Mouse (Mus musculus): ENCODE measurements at regions not wholly inside any gene's neighbourhood (a gene's known extent, or its start where the extent isn't known, plus 50 kb on each side); places are given as distances from the start of the nearest gene placed in this dataset.

DNA sequence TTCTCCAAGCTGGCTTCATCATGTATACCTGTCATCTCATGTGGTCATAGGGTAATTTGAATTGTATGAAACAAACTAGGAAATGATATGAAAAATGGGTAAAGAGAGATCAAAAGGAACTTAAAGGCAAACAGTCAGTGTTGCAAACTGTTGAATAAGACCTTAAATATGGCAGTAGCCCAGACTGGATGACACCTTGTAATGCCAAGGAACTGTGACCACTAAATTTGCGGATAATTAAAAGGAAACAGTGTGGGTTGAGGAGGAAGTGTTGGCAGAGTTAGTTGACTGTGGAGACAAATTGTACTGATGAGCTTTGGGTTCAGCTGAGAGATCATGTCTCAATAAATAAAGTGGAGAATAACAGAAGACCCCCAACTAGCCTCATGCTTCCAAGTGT is 147.3 kb upstream of the Rasa1 start:
- DNase-seq (ENCODE audit: low spot score in 2 of 2), result no peak

DNA sequence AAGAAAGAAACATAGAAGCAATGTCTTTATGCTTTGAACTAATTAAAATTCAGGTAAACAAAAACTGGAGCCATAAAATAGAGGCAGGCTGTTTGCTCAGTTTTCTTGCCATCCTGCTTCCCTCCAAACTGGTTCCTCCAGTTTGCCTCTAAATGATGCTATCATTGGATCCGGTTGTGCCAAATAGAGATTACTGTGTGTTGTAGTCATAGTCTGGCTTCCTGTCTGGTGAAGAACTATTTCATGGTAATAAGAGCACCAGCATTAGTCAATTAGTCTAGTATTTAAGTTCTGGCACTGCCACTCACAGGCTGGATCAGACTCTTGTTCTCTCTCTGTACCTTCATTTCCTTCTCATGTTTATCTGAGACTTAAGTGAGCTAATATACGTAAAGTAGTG is 141.9 kb upstream of the Rasa1 start:
- DNase-seq (ENCODE audit: low spot score in 2 of 2), result no peak

DNA sequence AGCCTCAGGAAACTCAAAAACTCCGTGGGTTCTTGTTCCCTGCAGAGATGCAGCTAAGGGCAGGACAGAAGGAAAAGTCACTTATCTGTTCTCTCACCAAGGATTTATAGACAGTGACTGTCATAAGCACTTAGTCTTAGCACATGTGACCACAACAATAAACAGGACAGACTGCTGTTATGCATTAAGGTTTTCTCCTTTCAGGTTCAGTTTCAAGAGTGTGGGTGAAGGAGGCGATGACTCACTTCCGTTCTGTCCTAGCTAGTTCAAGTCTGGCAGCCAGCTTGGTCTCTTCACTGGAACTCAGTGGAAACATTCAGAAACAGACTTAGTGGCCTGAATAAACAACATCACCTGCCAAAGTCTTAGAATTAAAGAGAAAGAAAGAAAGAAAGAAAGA is 141.1 kb upstream of the Rasa1 start:
- no peak for DNase-seq (ENCODE audit: low spot score in 2 of 2)

DNA sequence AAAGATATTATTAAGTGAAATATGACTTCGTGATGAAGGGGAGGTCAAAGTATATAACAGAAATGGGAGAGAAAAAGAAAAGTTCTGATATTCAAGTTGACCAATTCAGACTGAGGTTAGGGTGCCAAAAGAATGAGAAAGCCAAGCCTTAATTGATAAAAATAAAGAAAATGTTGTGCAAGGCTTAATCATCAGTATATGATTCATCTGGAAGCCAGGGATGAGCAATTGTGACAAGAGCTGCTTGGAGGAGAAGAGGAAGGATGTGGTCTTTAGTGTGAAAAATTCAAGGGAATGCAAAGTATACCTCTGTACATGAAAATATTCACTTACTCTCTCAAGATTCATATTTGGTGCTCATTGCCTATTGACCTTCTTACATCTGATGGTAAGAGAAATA is 129.7 kb upstream of the Rasa1 start:
- no peak for DNase-seq (ENCODE audit: low spot score in 2 of 2)

DNA sequence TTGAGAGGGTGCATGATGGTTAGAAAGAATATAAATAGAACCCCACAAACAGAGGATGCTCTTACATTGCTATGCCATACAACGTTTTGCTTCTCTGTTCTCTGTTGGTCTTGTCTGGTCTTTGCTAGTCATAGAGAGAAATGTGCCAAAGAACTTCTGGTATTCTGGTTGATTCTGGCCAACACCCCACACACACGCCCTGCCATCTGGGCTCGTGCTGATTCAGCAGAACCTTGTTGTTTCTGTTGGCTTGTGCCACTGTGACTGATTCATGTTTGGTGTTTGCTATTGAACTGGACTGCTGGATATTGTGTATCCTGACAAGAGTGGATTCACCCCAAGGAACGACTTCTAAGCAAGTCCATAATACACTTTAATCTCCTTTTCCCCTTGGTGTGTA is 126.0 kb upstream of the Rasa1 start:
- DNase-seq (ENCODE audit: low spot score in 2 of 2), result no peak

DNA sequence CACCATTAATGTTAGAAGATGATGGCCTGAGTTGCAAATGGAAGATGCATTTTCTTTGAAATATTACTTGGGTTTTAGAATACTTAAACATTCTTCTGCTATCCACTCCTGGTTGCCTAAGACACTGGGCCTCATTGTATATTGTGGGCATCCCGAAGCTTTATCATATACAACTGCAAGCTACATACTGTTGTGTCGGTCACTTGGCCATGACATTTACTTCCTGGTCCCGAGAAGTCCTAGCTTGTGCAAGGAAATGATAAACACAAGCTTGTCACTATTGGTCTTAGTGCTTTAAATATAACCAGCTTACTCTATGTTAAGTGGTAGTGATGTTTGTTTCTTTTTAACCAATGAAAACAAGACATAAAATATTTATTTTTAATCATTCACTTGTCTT is 122.4 kb upstream of the Rasa1 start:
- no peak for DNase-seq (ENCODE audit: low spot score in 2 of 2)

DNA sequence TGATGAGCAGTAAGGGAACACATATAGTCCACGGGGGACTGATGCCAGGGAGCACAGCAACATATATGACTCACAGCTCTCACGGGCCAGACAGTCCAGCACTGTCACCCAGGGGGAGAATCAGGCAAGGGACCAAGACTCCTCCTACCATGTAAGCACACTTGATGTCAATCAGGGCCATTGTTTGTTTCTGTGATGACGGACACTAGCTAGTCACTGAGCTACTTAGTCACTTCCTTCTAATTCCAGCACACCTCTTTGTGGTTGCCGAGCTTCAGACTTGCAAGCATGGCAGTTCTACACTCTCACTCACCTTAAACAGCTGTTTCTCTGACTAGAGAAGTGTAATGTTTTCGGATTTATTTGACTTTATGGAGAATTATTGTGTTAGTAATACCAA is 109.9 kb upstream of the Rasa1 start:
- no peak for DNase-seq (ENCODE audit: low spot score in 2 of 2)

DNA sequence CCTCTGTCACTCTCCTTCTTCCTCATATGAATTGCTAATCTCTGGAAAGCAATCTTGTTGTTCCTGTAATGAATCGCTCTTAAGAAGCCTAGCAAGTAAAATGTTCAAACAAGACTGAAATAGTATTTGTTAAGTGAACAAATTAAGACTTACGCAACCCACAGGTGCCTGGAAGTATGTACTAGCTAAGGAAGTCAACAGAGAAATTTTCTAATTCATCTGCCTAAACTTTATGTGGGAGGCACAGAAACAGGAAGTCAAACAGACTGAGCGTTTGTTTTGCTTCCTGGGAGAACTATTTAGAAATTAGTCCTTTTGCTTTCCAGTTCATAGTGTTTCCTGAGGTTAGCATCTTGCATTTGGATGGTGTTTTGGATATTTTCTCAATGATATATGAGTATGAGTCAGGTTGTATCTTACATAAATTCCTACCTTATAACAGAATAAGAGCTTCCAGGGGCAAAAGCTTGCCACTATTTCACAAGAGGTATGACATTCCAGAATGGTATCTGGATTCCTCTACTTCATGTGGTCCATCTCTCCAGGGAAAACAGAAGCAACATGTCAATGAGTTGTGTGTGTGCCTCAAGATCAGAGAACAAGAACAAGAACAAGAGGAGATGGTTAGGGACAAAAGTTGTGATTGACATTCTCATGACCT is 87.5 kb upstream of the Rasa1 start:
- DNase-seq (ENCODE audit: low spot score in 2 of 2), result no peak

DNA sequence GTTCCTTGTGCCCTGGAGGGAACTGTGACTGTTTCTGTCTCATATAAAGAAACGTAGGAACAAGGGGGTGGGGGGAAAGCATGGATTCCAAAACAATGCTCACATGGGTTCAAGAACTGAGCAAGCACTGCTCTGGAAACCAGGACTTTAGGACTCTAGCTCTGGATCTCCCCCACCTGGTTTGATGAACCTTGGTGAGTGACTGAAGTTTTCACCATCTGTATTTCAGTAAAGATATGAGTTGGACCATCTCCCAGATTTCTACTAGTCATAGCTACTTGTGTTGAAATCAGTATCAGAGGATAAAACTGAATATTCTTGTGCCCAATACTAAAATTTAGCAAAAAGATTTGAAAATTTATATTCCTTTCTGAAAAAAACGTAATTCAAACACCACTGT is 70.7 kb upstream of the Rasa1 start:
- no peak for DNase-seq (ENCODE audit: low spot score in 2 of 2)

DNA sequence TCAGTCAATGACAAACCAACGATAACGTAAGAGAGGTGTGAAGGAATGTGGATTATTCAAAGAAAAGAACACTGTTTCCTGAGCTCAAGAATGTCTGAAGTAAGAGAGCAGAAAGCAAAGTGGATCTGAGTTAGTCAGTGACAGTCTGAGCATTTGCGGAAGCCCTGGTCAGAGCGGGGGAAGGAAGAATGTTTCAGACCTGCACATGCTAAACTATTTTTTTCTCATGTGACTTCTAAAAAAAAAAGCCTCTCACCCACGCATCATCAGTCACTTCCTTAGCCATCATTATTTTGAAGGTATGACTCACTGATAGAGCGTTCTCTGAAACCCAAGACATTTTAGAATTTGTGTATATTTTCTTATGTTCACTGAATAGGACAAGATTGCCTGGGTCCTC is 70.2 kb upstream of the Rasa1 start:
- DNase-seq (ENCODE audit: low spot score in 2 of 2), result no peak

DNA sequence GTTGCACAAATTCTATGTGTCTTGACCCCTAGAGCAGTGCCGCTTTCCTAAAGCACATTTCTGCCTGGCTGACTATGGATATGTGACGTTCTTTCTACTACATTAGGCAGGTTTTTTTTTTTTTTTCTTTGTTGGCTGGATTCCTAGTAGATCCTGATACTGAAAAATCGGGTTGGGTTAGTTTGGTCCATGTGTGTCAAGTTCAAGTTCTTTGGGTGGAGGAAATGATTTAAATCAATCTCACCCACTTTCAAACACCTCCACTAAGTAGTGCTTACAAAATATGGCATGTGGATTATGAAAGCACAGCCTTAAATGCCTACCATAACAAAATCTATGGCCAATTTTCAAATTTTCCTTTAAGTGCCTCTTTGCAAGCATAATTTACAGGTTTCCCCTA is 63.1 kb upstream of the Rasa1 start:
- DNase-seq (ENCODE audit: low spot score in 2 of 2), result no peak
